Mouse (Mus musculus): Measurements from ENCODE around the gene Mpped2. TPM values are rescaled to one million over a fixed set of nuclear protein-coding genes. Genes with fewer than 3 reads are reported as not detected.

Gene Mpped2
- total and polyA plus RNA-seq, 3 experiments, result 0.04 to 0.10 TPM; not detected in 1

DNA sequence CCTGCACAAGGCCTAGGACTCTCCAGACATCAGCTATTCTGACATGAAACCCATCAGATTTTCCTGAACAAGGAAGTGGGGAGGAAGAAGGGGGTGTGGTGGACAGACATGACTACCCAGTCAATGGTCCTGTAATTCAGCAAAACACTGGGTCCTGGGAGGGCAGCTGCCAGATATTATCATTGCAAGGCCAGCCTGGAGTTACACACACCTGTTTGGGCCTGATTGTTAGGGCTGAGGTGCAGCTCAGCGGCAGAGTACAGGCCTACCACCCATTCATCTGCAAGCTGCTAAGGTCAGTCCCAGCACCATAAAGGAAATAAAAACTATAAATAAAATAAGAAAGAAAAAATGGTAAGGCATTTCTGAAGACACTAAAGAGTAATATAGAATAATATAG, 52.3 kb downstream of the Mpped2 start:
- no peaks in the 10 kb centered on the region for H3K9me3 ChIP-seq (replicated peaks; ENCODE audit: insufficient read depth, low read length)
- no peaks in the 10 kb centered on the region for H3K79me2 ChIP-seq (ENCODE audit: control insufficient read depth, insufficient read depth, low read length, poor library complexity)
- peaks cover 2 to 11% of the 10 kb centered on the region in 2 experiments; a peak in 2 of 4 replicates for H3K4me1 ChIP-seq (ENCODE audit: control insufficient read depth in 1 of 2, insufficient read depth in 2 of 2, low read length in 2 of 2)
- no peak overlapping the region for H3K4me3 ChIP-seq (ENCODE audit: control insufficient read depth in 1 of 2, insufficient read depth in 1 of 2, low read depth in 2 of 2, low read length in 2 of 2)
- H3K36me3 ChIP-seq (ENCODE audit: control insufficient read depth in 1 of 2, insufficient read depth in 2 of 2, low read length in 2 of 2), result peaks cover 0 to 9% of the 10 kb centered on the region in 2 experiments; a peak in 2 of 4 replicates
- DNase-seq (ENCODE audit: low read depth, low spot score), result no peak
- no peak overlapping the region for H3K27ac ChIP-seq (ENCODE audit: control insufficient read depth, low read depth, low read length)
- no peak overlapping the region for H3K9ac ChIP-seq (ENCODE audit: control insufficient read depth, low read depth, low read length, poor library complexity, severe bottlenecking)
- TF ChIP-seq MAFK (IDR thresholded peaks at IDR 0.05; ENCODE audit: borderline replicate concordance, low read depth, low read length) (no peak), RCOR1 (IDR thresholded peaks at IDR 0.05; ENCODE audit: low read depth, low read length) (no peak)
- H3K27me3 ChIP-seq (ENCODE audit: control insufficient read depth in 1 of 2, insufficient read depth in 2 of 2, low read length in 2 of 2), result no peaks in the 10 kb centered on the region

DNA sequence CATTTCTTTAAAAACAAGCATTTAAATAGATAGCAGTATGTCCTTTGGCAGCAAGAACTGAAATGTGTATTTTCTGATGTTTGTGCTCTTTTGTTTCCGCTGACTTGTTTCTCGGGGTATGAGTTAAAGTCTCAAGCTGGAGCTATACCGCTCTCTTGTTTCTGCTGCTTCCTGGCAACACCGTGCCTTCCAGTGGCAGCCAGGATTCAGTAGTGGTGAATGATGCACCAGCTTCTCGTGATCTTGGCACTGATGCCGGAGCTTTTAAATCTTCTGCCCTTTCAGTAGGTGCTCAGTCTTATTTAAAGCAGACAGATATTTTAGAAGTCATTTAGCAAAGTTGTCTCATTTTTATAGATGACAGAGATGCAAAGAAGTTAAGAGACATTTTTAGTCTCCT, 53.1 kb downstream of the Mpped2 start:
- TF ChIP-seq CTCF (IDR thresholded peaks at IDR 0.05 in 2 of 3, conservative IDR thresholded peaks at IDR 0.05 in 1 of 3; ENCODE audit: control insufficient read depth in 1 of 3, insufficient read depth in 1 of 3, low read depth in 2 of 3, low read length in 3 of 3, poor library complexity in 1 of 3, severe bottlenecking in 1 of 3), result no peak
- no peak for TF ChIP-seq MXI1 (IDR thresholded peaks at IDR 0.05; ENCODE audit: low read depth, low read length)
- no peak for TF ChIP-seq POLR2A (IDR thresholded peaks at IDR 0.05; ENCODE audit: control insufficient read depth in 1 of 2, insufficient read depth in 1 of 2, low read depth in 1 of 2, low read length in 2 of 2, poor library complexity in 1 of 2)
- TF ChIP-seq MYB (IDR thresholded peaks at IDR 0.05; ENCODE audit: low read depth, low read length), result no peak
- TF ChIP-seq USF1 (IDR thresholded peaks at IDR 0.05; ENCODE audit: low read depth, low read length), result no peak
- TF ChIP-seq EP300 (IDR thresholded peaks at IDR 0.05; ENCODE audit: low read depth in 1 of 2, low read length in 2 of 2), result no peak
- no peak for TF ChIP-seq TCF12 (IDR thresholded peaks at IDR 0.05; ENCODE audit: low read depth, low read length)
- no peak for TF ChIP-seq NELFE (IDR thresholded peaks at IDR 0.05; ENCODE audit: low read depth, low read length)
- no peak for TF ChIP-seq CHD2 (IDR thresholded peaks at IDR 0.05; ENCODE audit: low read length)
- TF ChIP-seq MAX (IDR thresholded peaks at IDR 0.05; ENCODE audit: low read length), result no peak
- no peak for TF ChIP-seq KAT2A (conservative IDR thresholded peaks at IDR 0.05; ENCODE audit: low read depth, low read length)
- TF ChIP-seq MYC (IDR thresholded peaks at IDR 0.05; ENCODE audit: low read depth, low read length), result no peak
- TF ChIP-seq ZC3H11A (IDR thresholded peaks at IDR 0.05; ENCODE audit: low read depth, low read length), result no peak
- Histone ChIP-seq H3K36me3 (ENCODE audit: control insufficient read depth in 1 of 2, insufficient read depth in 2 of 2, low read length in 2 of 2) (peaks cover 0 to 9% of the 10 kb centered on the region in 2 experiments; a peak in 2 of 4 replicates), H3K27ac (ENCODE audit: control insufficient read depth, low read depth, low read length) (no peak overlapping the region), H3K27me3 (ENCODE audit: control insufficient read depth in 1 of 2, insufficient read depth in 2 of 2, low read length in 2 of 2) (no peaks in the 10 kb centered on the region), H3K9ac (ENCODE audit: control insufficient read depth, low read depth, low read length, poor library complexity, severe bottlenecking) (no peak overlapping the region), H3K9me3 (replicated peaks; ENCODE audit: insufficient read depth, low read length) (no peaks in the 10 kb centered on the region), H3K79me2 (ENCODE audit: control insufficient read depth, insufficient read depth, low read length, poor library complexity) (no peaks in the 10 kb centered on the region), H3K4me3 (ENCODE audit: control insufficient read depth in 1 of 2, insufficient read depth in 1 of 2, low read depth in 2 of 2, low read length in 2 of 2) (no peak overlapping the region), H3K4me1 (ENCODE audit: control insufficient read depth in 1 of 2, insufficient read depth in 2 of 2, low read length in 2 of 2) (peaks cover 2 to 4% of the 10 kb centered on the region in 2 experiments; a peak in 2 of 4 replicates)
- DNase-seq (ENCODE audit: low read depth, low spot score), result no peak

DNA sequence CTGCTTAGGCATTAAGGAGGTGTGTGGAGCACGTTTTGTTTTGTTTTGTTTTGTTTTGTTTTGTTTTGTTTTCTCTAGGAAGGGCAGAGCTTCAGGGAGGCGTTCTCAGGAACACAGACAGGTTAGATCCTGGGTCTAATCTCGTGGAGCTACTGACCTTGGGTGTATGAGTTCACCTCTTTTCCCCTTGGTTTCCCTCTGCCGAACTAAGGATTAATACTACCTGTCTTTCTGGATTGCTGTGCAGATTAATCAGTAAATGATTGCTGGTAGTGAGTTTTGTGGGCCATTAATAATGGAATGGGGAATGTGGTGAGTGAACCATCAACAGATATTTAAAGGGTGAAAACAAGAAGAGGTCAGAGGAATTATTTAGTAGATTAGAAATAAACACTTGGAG, 53.8 kb downstream of the Mpped2 start:
- Histone ChIP-seq H3K79me2 (ENCODE audit: control insufficient read depth, insufficient read depth, low read length, poor library complexity) (no peaks in the 10 kb centered on the region), H3K27ac (ENCODE audit: control insufficient read depth, low read depth, low read length) (no peak overlapping the region), H3K9me3 (replicated peaks; ENCODE audit: insufficient read depth, low read length) (no peaks in the 10 kb centered on the region), H3K36me3 (ENCODE audit: control insufficient read depth in 1 of 2, insufficient read depth in 2 of 2, low read length in 2 of 2) (peaks cover 0 to 5% of the 10 kb centered on the region in 2 experiments; a peak in 2 of 4 replicates), H3K27me3 (ENCODE audit: control insufficient read depth in 1 of 2, insufficient read depth in 2 of 2, low read length in 2 of 2) (no peaks in the 10 kb centered on the region), H3K9ac (ENCODE audit: control insufficient read depth, low read depth, low read length, poor library complexity, severe bottlenecking) (no peak overlapping the region), H3K4me1 (ENCODE audit: control insufficient read depth in 1 of 2, insufficient read depth in 2 of 2, low read length in 2 of 2) (peaks cover 2 to 4% of the 10 kb centered on the region in 2 experiments; a peak in 2 of 4 replicates), H3K4me3 (ENCODE audit: control insufficient read depth in 1 of 2, insufficient read depth in 1 of 2, low read depth in 2 of 2, low read length in 2 of 2) (no peak overlapping the region)
- no peak for TF ChIP-seq RAD21 (IDR thresholded peaks at IDR 0.05; ENCODE audit: low read depth, low read length)
- no peak for TF ChIP-seq ZC3H11A (IDR thresholded peaks at IDR 0.05; ENCODE audit: low read depth, low read length)
- no peak for TF ChIP-seq MXI1 (IDR thresholded peaks at IDR 0.05; ENCODE audit: low read depth, low read length)
- TF ChIP-seq USF1 (IDR thresholded peaks at IDR 0.05; ENCODE audit: low read depth, low read length), result no peak
- TF ChIP-seq MYB (IDR thresholded peaks at IDR 0.05; ENCODE audit: low read depth, low read length), result no peak
- TF ChIP-seq MYC (IDR thresholded peaks at IDR 0.05; ENCODE audit: low read depth, low read length), result no peak
- TF ChIP-seq ZMIZ1 (IDR thresholded peaks at IDR 0.05; ENCODE audit: low read depth, low read length), result no peak
- no peak for TF ChIP-seq POLR2A (IDR thresholded peaks at IDR 0.05; ENCODE audit: control insufficient read depth in 1 of 2, insufficient read depth in 1 of 2, low read depth in 1 of 2, low read length in 2 of 2, poor library complexity in 1 of 2)
- TF ChIP-seq SMC3 (IDR thresholded peaks at IDR 0.05; ENCODE audit: low read depth, low read length), result no peak
- TF ChIP-seq JUND (IDR thresholded peaks at IDR 0.05; ENCODE audit: low read depth, low read length), result no peak
- TF ChIP-seq CHD1 (IDR thresholded peaks at IDR 0.05; ENCODE audit: low read depth, low read length), result no peak
- no peak for TF ChIP-seq MAZ (IDR thresholded peaks at IDR 0.05; ENCODE audit: low read depth, low read length)
- no peak for TF ChIP-seq TBP (IDR thresholded peaks at IDR 0.05; ENCODE audit: low read depth, low read length)
- no peak for TF ChIP-seq GABPA (IDR thresholded peaks at IDR 0.05; ENCODE audit: low read depth, low read length)
- no peak for DNase-seq (ENCODE audit: low read depth, low spot score)
